8 mouse cellular contexts compared by ENCODE assay signal in the genomic region with DNA sequence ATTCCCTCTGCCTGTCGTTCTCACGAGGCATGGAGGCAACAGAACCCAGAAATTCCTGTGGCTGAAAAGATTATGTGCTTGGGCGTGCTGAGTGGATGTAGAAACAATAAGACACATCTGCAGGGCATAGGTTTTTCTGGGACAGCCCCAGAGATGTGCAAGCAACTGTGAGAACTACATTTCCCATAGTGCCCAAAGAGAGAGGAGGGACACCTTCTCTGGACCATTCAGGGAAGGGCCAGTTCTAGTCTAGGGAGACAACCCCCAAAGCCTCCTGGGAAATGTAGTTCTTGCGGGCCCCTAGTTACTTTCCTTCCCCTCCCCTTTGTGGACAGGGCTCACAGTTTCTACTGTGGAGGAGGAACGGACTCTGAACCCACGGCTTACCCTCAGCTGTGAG. TPM values are rescaled to one million over a fixed set of nuclear protein-coding genes. Genes with fewer than 3 reads are reported as not detected.
DNase-seq lines count a peak whose midpoint lies in the region; ATAC-seq lines count a peak whose summit lies in the region.

No protein-coding gene starts in this region.

- no peak overlapping the region for H3K27ac ChIP-seq in heart, embryonic 11.5 days (ENCODE audit: low read depth, low read length)
- H3K27ac ChIP-seq in kidney, embryonic 15.5 days: no peak overlapping the region
- 0 out of 2 replicates have a peak overlapping the region, but pooled peaks have one; percentile 2 for H3K27ac ChIP-seq in macrophage

- no peak overlapping the region for H3K9ac ChIP-seq in heart, embryonic 11.5 days (ENCODE audit: low read depth, low read length)
- H3K9ac ChIP-seq in kidney, embryonic 15.5 days: no peak overlapping the region

- no peaks in the 10 kb centered on the region for H3K9me3 ChIP-seq in heart, embryonic 11.5 days (replicated peaks; ENCODE audit: control insufficient read depth, low read length)
- H3K9me3 ChIP-seq in kidney, embryonic 15.5 days (replicated peaks): no peaks in the 10 kb centered on the region

- H3K4me2 ChIP-seq in heart, embryonic 11.5 days: no peak overlapping the region
- no peak overlapping the region for H3K4me2 ChIP-seq in kidney, embryonic 15.5 days

- 0 out of 2 replicates have a peak, but pooled peaks have one; percentile 29 for ATAC-seq in heart, embryonic 11.5 days (replicated peaks; ENCODE audit: insufficient number of reproducible peaks, low FRiP score, low TSS enrichment)
- ATAC-seq in kidney, embryonic 15.5 days (replicated peaks; ENCODE audit: low FRiP score): peak; percentile 64

- WGBS in heart, embryonic 11.5 days (ENCODE audit: insufficient replicate concordance): 42% methylated on average over 6 of the region's 6 CpGs
- 55% methylated on average over 6 of the region's 6 CpGs for WGBS in kidney, embryonic 15.5 days
- 51% methylated on average over 6 of the region's 6 CpGs for WGBS in macrophage (ENCODE audit: missing documents)

- no peak overlapping the region for H3K4me3 ChIP-seq in heart, embryonic 11.5 days (ENCODE audit: low read depth, low read length)
- H3K4me3 ChIP-seq in kidney, embryonic 15.5 days (replicated peaks): no peak overlapping the region
- peak overlapping the region; percentile 27 for H3K4me3 ChIP-seq in macrophage (ENCODE audit: inconsistent target)

- no peaks in the 10 kb centered on the region for H3K79me2 ChIP-seq in macrophage (ENCODE audit: inconsistent target)

- no peaks in the 10 kb centered on the region for H3K36me3 ChIP-seq in heart, embryonic 11.5 days (ENCODE audit: control insufficient read depth, insufficient read depth, low read length)
- peaks cover 10% of the 10 kb centered on the region for H3K36me3 ChIP-seq in kidney, embryonic 15.5 days
- H3K36me3 ChIP-seq in macrophage (ENCODE audit: inconsistent target): no peaks in the 10 kb centered on the region; the same call in 1 of the 2 replicates
- H3K36me3 ChIP-seq in splenic B cell, adult 2 months (ENCODE audit: control insufficient read depth, insufficient read depth, low read length, poor library complexity, severe bottlenecking): no peaks in the 10 kb centered on the region

- H3K4me1 ChIP-seq in heart, embryonic 11.5 days (ENCODE audit: control insufficient read depth, insufficient read depth, low read length): peaks cover 15% of the 10 kb centered on the region; the same call in 1 of the 2 replicates
- H3K4me1 ChIP-seq in kidney, embryonic 15.5 days: peaks cover 24% of the 10 kb centered on the region

- H3K27me3 ChIP-seq in heart, embryonic 11.5 days (ENCODE audit: control insufficient read depth, insufficient read depth, low read length): peaks cover 45% of the 10 kb centered on the region
- H3K27me3 ChIP-seq in kidney, embryonic 15.5 days: peaks cover 41% of the 10 kb centered on the region
- H3K27me3 ChIP-seq in splenic B cell, adult 2 months (ENCODE audit: control insufficient read depth, insufficient read depth, low read length, poor library complexity, severe bottlenecking): no peaks in the 10 kb centered on the region

- peak; percentile 26 for DNase-seq in ovary, postnatal 36 days (ENCODE audit: low spot score)
- DNase-seq in ovary, postnatal 10 days (ENCODE audit: low spot score): no peak
- DNase-seq in cerebellum, postnatal 10 days: peak; percentile 45 to 53
- peak; percentile 93 for DNase-seq in splenic B cell, adult 2 months (ENCODE audit: low read depth, low spot score)
- no peak for DNase-seq in right cerebral cortex, adult 18-20 months

RNA-seq across cellular contexts. Expression of a gene that starts 2.5 kb away (rescaled TPM):
- polyA plus RNA-seq in heart, embryonic 11.5 days (2014; fragmentation: Nextera tagmentation; extraction: Ambion mirVana): 0.06 TPM in 1 of 2 replicates, not detected in the other
- 0.15 and 0.17 TPM in 2 replicates for polyA plus RNA-seq in kidney, embryonic 15.5 days (2015; fragmentation: Nextera tagmentation; extraction: Ambion mirVana)
- total RNA-seq in macrophage (2018; cell fraction: chromatin; rRNA removed): 10 to 100 TPM in 2 of 26 experiments, 1 to 10 TPM in 24; 1.0 to 12.9 (median 5.0) TPM
- 1 to 10 TPM; 2.1 to 6.8 (median 4.8) TPM for total RNA-seq in macrophage (2018; cell fraction: cytosol; rRNA removed)
- total RNA-seq in macrophage (2018; cell fraction: nucleus; rRNA removed): 1 to 10 TPM; 1.2 to 7.6 (median 3.1) TPM
- polyA plus RNA-seq in macrophage (2018): 3.0 to 4.3 TPM (median 4.0 TPM) in 3 replicates

RNA-seq across cellular contexts. Expression of a gene that starts 20.6 kb away (rescaled TPM):
- polyA plus RNA-seq in heart, embryonic 11.5 days (2014; fragmentation: Nextera tagmentation; extraction: Ambion mirVana): 0.42 and 0.44 TPM in 2 replicates
- 4.0 and 5.5 TPM in 2 replicates for polyA plus RNA-seq in kidney, embryonic 15.5 days (2015; fragmentation: Nextera tagmentation; extraction: Ambion mirVana)
- total RNA-seq in macrophage (2018; cell fraction: chromatin; rRNA removed): under 1 TPM in 1 of 26 experiments, not detected in 25; 0.60 TPM
- total RNA-seq in macrophage (2018; cell fraction: cytosol; rRNA removed): not detected
- not detected for total RNA-seq in macrophage (2018; cell fraction: nucleus; rRNA removed)
- polyA plus RNA-seq in macrophage (2018): 0.10 TPM in 1 of 3 replicates, not detected in the others

RNA-seq across cellular contexts. Expression of a gene that starts 20.7 kb away (rescaled TPM):
- polyA plus RNA-seq in heart, embryonic 11.5 days (2014; fragmentation: Nextera tagmentation; extraction: Ambion mirVana): 23.4 and 23.9 TPM in 2 replicates
- 46.8 and 48.4 TPM in 2 replicates for polyA plus RNA-seq in kidney, embryonic 15.5 days (2015; fragmentation: Nextera tagmentation; extraction: Ambion mirVana)
- 1 to 10 TPM in 16 of 26 experiments, under 1 TPM in 6, not detected in 4; 0.53 to 3.9 (median 1.7) TPM for total RNA-seq in macrophage (2018; cell fraction: chromatin; rRNA removed)
- 10 to 100 TPM; 16.2 to 35.5 (median 27.0) TPM for total RNA-seq in macrophage (2018; cell fraction: cytosol; rRNA removed)
- total RNA-seq in macrophage (2018; cell fraction: nucleus; rRNA removed): 1 to 10 TPM; 2.0 to 7.8 (median 4.6) TPM
- 20.8 to 29.7 TPM (median 27.4 TPM) in 3 replicates for polyA plus RNA-seq in macrophage (2018)

RNA-seq across cellular contexts. Expression of a gene that starts 28.3 kb away (rescaled TPM):
- 0.09 TPM in 1 of 2 replicates, not detected in the other for polyA plus RNA-seq in heart, embryonic 11.5 days (2014; fragmentation: Nextera tagmentation; extraction: Ambion mirVana)
- polyA plus RNA-seq in kidney, embryonic 15.5 days (2015; fragmentation: Nextera tagmentation; extraction: Ambion mirVana): 1.0 and 1.2 TPM in 2 replicates
- not detected for total RNA-seq in macrophage (2018; cell fraction: chromatin; rRNA removed)
- not detected for total RNA-seq in macrophage (2018; cell fraction: cytosol; rRNA removed)
- not detected for total RNA-seq in macrophage (2018; cell fraction: nucleus; rRNA removed)
- not detected in 3 replicates for polyA plus RNA-seq in macrophage (2018)

Comparison
In these comparisons a context has a peak if more than half of its experiments do, and no peak if none do; other contexts are left out.
1. DNase-seq: peak in ovary, postnatal 36 days (single experiment), cerebellum, postnatal 10 days (2 of 2) and splenic B cell, adult 2 months (single experiment); none in ovary, postnatal 10 days (single experiment) and right cerebral cortex, adult 18-20 months (single experiment).